Mouse (Mus musculus): ENCODE data around the gene Serinc3. TPM values are rescaled to one million over a fixed set of nuclear protein-coding genes. Genes with fewer than 3 reads are reported as not detected.
A peak's percentile ranks its signal among the peaks of the same experiment; 100 is the strongest.

The Serinc3 gene
- polyA plus RNA-seq, 1 experiment, result 1,613 TPM

GRCm38 (mm10) chr2:163686233-163686632 lies 41.3 kb upstream of the Serinc3 start:
- Histone ChIP-seq H3K4me3 (ENCODE audit: insufficient read depth, low read length) (no peak overlapping the region), H3K27ac (ENCODE audit: insufficient read depth, low read depth, low read length) (peak overlapping the region; percentile 25), H3K4me1 (ENCODE audit: control insufficient read depth, insufficient read depth, low read length) (peaks cover 26% of the 10 kb centered on the region)
- TF ChIP-seq CTCF (IDR thresholded peaks at IDR 0.05; ENCODE audit: low read depth, low read length), result no peak
- TF ChIP-seq POLR2A (IDR thresholded peaks at IDR 0.05; ENCODE audit: borderline replicate concordance, low read depth, low read length), result no peak

- H3K27ac ChIP-seq (ENCODE audit: insufficient read depth, low read depth, low read length), result peak overlapping the region; percentile 25
- no peak overlapping the region for H3K4me3 ChIP-seq (ENCODE audit: insufficient read depth, low read length)
- TF ChIP-seq POLR2A (IDR thresholded peaks at IDR 0.05; ENCODE audit: borderline replicate concordance, low read depth, low read length) (no peak), CTCF (IDR thresholded peaks at IDR 0.05; ENCODE audit: low read depth, low read length) (no peak)
- peaks cover 26% of the 10 kb centered on the region for H3K4me1 ChIP-seq (ENCODE audit: control insufficient read depth, insufficient read depth, low read length)
Measured at GRCm38 (mm10) chr2:163685761-163686200, 40.9 kb upstream of the Serinc3 start.

GRCm38 (mm10) chr2:163685287-163685686 lies 40.4 kb upstream of the Serinc3 start:
- no peak for TF ChIP-seq POLR2A (IDR thresholded peaks at IDR 0.05; ENCODE audit: borderline replicate concordance, low read depth, low read length)
- no peak for TF ChIP-seq CTCF (IDR thresholded peaks at IDR 0.05; ENCODE audit: low read depth, low read length)
- no peak overlapping the region for H3K4me3 ChIP-seq (ENCODE audit: insufficient read depth, low read length)
- peaks cover 26% of the 10 kb centered on the region for H3K4me1 ChIP-seq (ENCODE audit: control insufficient read depth, insufficient read depth, low read length)
- H3K27ac ChIP-seq (ENCODE audit: insufficient read depth, low read depth, low read length), result no peak overlapping the region

- no peak overlapping the region for H3K27ac ChIP-seq (ENCODE audit: insufficient read depth, low read depth, low read length)
- TF ChIP-seq POLR2A (IDR thresholded peaks at IDR 0.05; ENCODE audit: borderline replicate concordance, low read depth, low read length) (no peak), CTCF (IDR thresholded peaks at IDR 0.05; ENCODE audit: low read depth, low read length) (no peak)
- peaks cover 36% of the 10 kb centered on the region for H3K4me1 ChIP-seq (ENCODE audit: control insufficient read depth, insufficient read depth, low read length)
- no peak overlapping the region for H3K4me3 ChIP-seq (ENCODE audit: insufficient read depth, low read length)
Measured at GRCm38 (mm10) chr2:163682344-163682743, 37.4 kb upstream of the Serinc3 start.

GRCm38 (mm10) chr2:163676745-163677144 lies 31.8 kb upstream of the Serinc3 start:
- TF ChIP-seq POLR2A (IDR thresholded peaks at IDR 0.05; ENCODE audit: borderline replicate concordance, low read depth, low read length) (no peak), CTCF (IDR thresholded peaks at IDR 0.05; ENCODE audit: low read depth, low read length) (no peak)
- Histone ChIP-seq H3K27ac (ENCODE audit: insufficient read depth, low read depth, low read length) (peak overlapping the region; percentile 47), H3K4me1 (ENCODE audit: control insufficient read depth, insufficient read depth, low read length) (peaks cover 43% of the 10 kb centered on the region), H3K4me3 (ENCODE audit: insufficient read depth, low read length) (no peak overlapping the region)

- Histone ChIP-seq H3K4me1 (ENCODE audit: control insufficient read depth, insufficient read depth, low read length) (peaks cover 45% of the 10 kb centered on the region), H3K27ac (ENCODE audit: insufficient read depth, low read depth, low read length) (peak overlapping the region; percentile 46)
- TF ChIP-seq POLR2A (IDR thresholded peaks at IDR 0.05; ENCODE audit: borderline replicate concordance, low read depth, low read length) (no peak), CTCF (IDR thresholded peaks at IDR 0.05; ENCODE audit: low read depth, low read length) (no peak)
Measured at GRCm38 (mm10) chr2:163676321-163676720, 31.4 kb upstream of the Serinc3 start.

GRCm38 (mm10) chr2:163675662-163676061 lies 30.7 kb upstream of the Serinc3 start:
- no peak overlapping the region for H3K4me3 ChIP-seq (ENCODE audit: insufficient read depth, low read length)
- H3K4me1 ChIP-seq (ENCODE audit: control insufficient read depth, insufficient read depth, low read length), result peaks cover 45% of the 10 kb centered on the region
- TF ChIP-seq POLR2A (IDR thresholded peaks at IDR 0.05; ENCODE audit: borderline replicate concordance, low read depth, low read length), result no peak
- no peak for TF ChIP-seq CTCF (IDR thresholded peaks at IDR 0.05; ENCODE audit: low read depth, low read length)
- no peak overlapping the region for H3K27ac ChIP-seq (ENCODE audit: insufficient read depth, low read depth, low read length)

More at GRCm38 (mm10) chr2:163676321-163676720, 31.4 kb upstream of the Serinc3 start:
- no peak overlapping the region for H3K4me3 ChIP-seq (ENCODE audit: insufficient read depth, low read length)

GRCm38 (mm10) chr2:163675144-163675619 lies 30.3 kb upstream of the Serinc3 start:
- Histone ChIP-seq H3K4me1 (ENCODE audit: control insufficient read depth, insufficient read depth, low read length) (peaks cover 45% of the 10 kb centered on the region), H3K4me3 (ENCODE audit: insufficient read depth, low read length) (no peak overlapping the region), H3K27ac (ENCODE audit: insufficient read depth, low read depth, low read length) (no peak overlapping the region)
- TF ChIP-seq CTCF (IDR thresholded peaks at IDR 0.05; ENCODE audit: low read depth, low read length) (no peak), POLR2A (IDR thresholded peaks at IDR 0.05; ENCODE audit: borderline replicate concordance, low read depth, low read length) (no peak)

GRCm38 (mm10) chr2:163674397-163674796 lies 29.5 kb upstream of the Serinc3 start:
- Histone ChIP-seq H3K4me1 (ENCODE audit: control insufficient read depth, insufficient read depth, low read length) (peaks cover 45% of the 10 kb centered on the region), H3K4me3 (ENCODE audit: insufficient read depth, low read length) (no peak overlapping the region), H3K27ac (ENCODE audit: insufficient read depth, low read depth, low read length) (no peak overlapping the region)
- TF ChIP-seq POLR2A (IDR thresholded peaks at IDR 0.05; ENCODE audit: borderline replicate concordance, low read depth, low read length) (no peak), CTCF (IDR thresholded peaks at IDR 0.05; ENCODE audit: low read depth, low read length) (no peak)

GRCm38 (mm10) chr2:163670872-163671594 lies 26.1 kb upstream of the Serinc3 start:
- TF ChIP-seq CTCF (IDR thresholded peaks at IDR 0.05; ENCODE audit: low read depth, low read length) (no peak), POLR2A (IDR thresholded peaks at IDR 0.05; ENCODE audit: borderline replicate concordance, low read depth, low read length) (no peak)
- H3K4me3 ChIP-seq (ENCODE audit: insufficient read depth, low read length), result no peak overlapping the region
- peaks cover 37% of the 10 kb centered on the region for H3K4me1 ChIP-seq (ENCODE audit: control insufficient read depth, insufficient read depth, low read length)
- H3K27ac ChIP-seq (ENCODE audit: insufficient read depth, low read depth, low read length), result no peak overlapping the region
